ENCODE assay signal across 17 mouse cellular contexts in genomic region chr4:139247966-139248365, GRCm38 (mm10). TPM values are rescaled to one million over a fixed set of nuclear protein-coding genes. Genes with fewer than 3 reads are reported as not detected.
DNase-seq lines count a peak whose midpoint lies in the region; ATAC-seq and TF ChIP-seq lines count a peak whose summit lies in the region.
"Had no signal": no experiment of that assay in that cellular context is flagged by ENCODE, and none has a peak within 500 bp of the region (broad histone marks: within the 10 kb centered on the region; RNA-seq: fewer than 3 reads in every experiment).

No protein-coding gene starts in this region.

- ATAC-seq in lung, embryonic 14.5 days (ENCODE audit: insufficient read depth), result no peak
- ATAC-seq in intestine, embryonic 15.5 days, result no peak
- ATAC-seq in frontal cortex, adult (ENCODE audit: low TSS enrichment), result no peak
- ATAC-seq: forebrain, embryonic 14.5 days had no signal

- H3K9me3 ChIP-seq in lung, embryonic 14.5 days (ENCODE audit: low read depth, low read length), result no peaks in the 10 kb centered on the region
- H3K9me3 ChIP-seq in intestine, embryonic 15.5 days, result no peaks in the 10 kb centered on the region
- H3K9me3 ChIP-seq: neural tube, embryonic 13.5 days had no signal

- no peaks in the 10 kb centered on the region for H3K27me3 ChIP-seq in lung, embryonic 14.5 days (ENCODE audit: insufficient read depth, low read length)
- H3K27me3 ChIP-seq in intestine, embryonic 15.5 days (replicated peaks), result no peaks in the 10 kb centered on the region
- no peaks in the 10 kb centered on the region for H3K27me3 ChIP-seq in small intestine, adult 2 months (ENCODE audit: control insufficient read depth, insufficient read depth, low read length)
- H3K27me3 ChIP-seq: CH12.LX; neural tube, embryonic 13.5 days had no signal

- DNase-seq in gastrocnemius, adult 18-20 months (ENCODE audit: low spot score), result peak; percentile 41
- no peak for DNase-seq in gastrocnemius, postnatal 4 days (ENCODE audit: low spot score in 2 of 2)
- no peak for DNase-seq in lung, embryonic 14.5 days
- DNase-seq in lung, postnatal 25 days (ENCODE audit: low spot score), result no peak
- DNase-seq in thymus, postnatal 0 days (ENCODE audit: low spot score), result no peak
- DNase-seq: cerebellum, postnatal 10 days; embryo, embryonic 11 days; gastrocnemius, postnatal 10 days; right cerebral cortex, postnatal 14 days; thymus, postnatal 4 days had no signal

- H3K27ac ChIP-seq in lung, embryonic 14.5 days (ENCODE audit: low read depth), result peak overlapping the region; percentile 95; the same call in 1 of the 2 replicates
- H3K27ac ChIP-seq in intestine, embryonic 15.5 days, result peak overlapping the region; percentile 84
- peak overlapping the region; percentile 30; the same call in 1 of the 2 replicates for H3K27ac ChIP-seq in small intestine, adult 2 months (ENCODE audit: insufficient read depth, low read depth, low read length)

- no peak overlapping the region for H3K4me3 ChIP-seq in lung, embryonic 14.5 days (ENCODE audit: low read depth, low read length)
- no peak overlapping the region for H3K4me3 ChIP-seq in intestine, embryonic 15.5 days (replicated peaks)
- no peak overlapping the region for H3K4me3 ChIP-seq in small intestine, adult 2 months (ENCODE audit: low read depth, low read length)
- H3K4me3 ChIP-seq: neural tube, embryonic 13.5 days had no signal

- H3K4me1 ChIP-seq in lung, embryonic 14.5 days (ENCODE audit: insufficient read depth), result peaks cover 29% of the 10 kb centered on the region
- H3K4me1 ChIP-seq in intestine, embryonic 15.5 days (replicated peaks), result peaks cover 73% of the 10 kb centered on the region
- H3K4me1 ChIP-seq in small intestine, adult 2 months (ENCODE audit: control insufficient read depth, insufficient read depth, insufficient read length, low read length), result peaks cover 72% of the 10 kb centered on the region

- no peak overlapping the region for H3K9ac ChIP-seq in lung, embryonic 14.5 days
- H3K9ac ChIP-seq in intestine, embryonic 15.5 days, result no peak overlapping the region
- H3K9ac ChIP-seq: neural tube, embryonic 13.5 days had no signal

- no peak overlapping the region for H3K4me2 ChIP-seq in lung, embryonic 14.5 days
- no peak overlapping the region for H3K4me2 ChIP-seq in intestine, embryonic 15.5 days (replicated peaks)
- H3K4me2 ChIP-seq: heart, embryonic 11.5 days; neural tube, embryonic 13.5 days had no signal

- peaks cover 10% of the 10 kb centered on the region; the same call in 1 of the 2 replicates for H3K36me3 ChIP-seq in lung, embryonic 14.5 days (ENCODE audit: insufficient read depth)
- H3K36me3 ChIP-seq in intestine, embryonic 15.5 days, result 0 out of 2 replicates have a peak, but pooled peaks cover 3% of the 10 kb centered on the region
- peaks cover 19% of the 10 kb centered on the region for H3K36me3 ChIP-seq in small intestine, adult 2 months (ENCODE audit: control insufficient read depth, insufficient read depth, low read length)
- H3K36me3 ChIP-seq: neural tube, embryonic 13.5 days had no signal

- no peak for TF ChIP-seq POLR2A in small intestine, adult 2 months (IDR thresholded peaks at IDR 0.05; ENCODE audit: low read depth, low read length)

- TF ChIP-seq CTCF in lung, embryonic 14.5 days (IDR thresholded peaks at IDR 0.05; ENCODE audit: low read depth), result no peak
- no peak for TF ChIP-seq CTCF in small intestine, adult 2 months (IDR thresholded peaks at IDR 0.05; ENCODE audit: extremely low read depth, insufficient read length, insufficient replicate concordance, low read depth, low read length)

- 61% methylated on average over 7 of the region's 7 CpGs for WGBS in lung, embryonic 14.5 days
- WGBS in intestine, embryonic 15.5 days, result 63% methylated on average over 7 of the region's 7 CpGs
- 31% methylated on average over 7 of the region's 7 CpGs for WGBS in small intestine, adult 2 months

RNA-seq across cellular contexts. Expression of gene Capzb, which starts 55.3 kb away (rescaled TPM):
- 100 to 1,000 TPM; 416 to 422 TPM for total RNA-seq in gastrocnemius, adult 18-20 months (2021)
- 100 to 1,000 TPM; 445 to 463 TPM for total RNA-seq in gastrocnemius, postnatal 4 days (2021)
- 332 and 336 TPM in 2 replicates for polyA plus RNA-seq in lung, embryonic 14.5 days (2014; fragmentation: Nextera tagmentation; extraction: Ambion mirVana)
- 410 and 425 TPM in 2 replicates for polyA plus RNA-seq in intestine, embryonic 15.5 days (2015; fragmentation: Nextera tagmentation; extraction: Ambion mirVana)
- polyA plus RNA-seq in small intestine, adult 2 months (2012; rRNA removed), result 159 and 390 TPM in 2 replicates
- polyA plus RNA-seq in thymus, postnatal 0 days (2015; fragmentation: Nextera tagmentation; extraction: Ambion mirVana), result 415 and 425 TPM in 2 replicates

Comparison
In these comparisons a context has a peak if more than half of its experiments do, and no peak if none do; other contexts are left out.
1. H3K27ac ChIP-seq: peak in every context shown above with its lines; median percentile 95 in lung, embryonic 14.5 days; 84 in intestine, embryonic 15.5 days; 30 in small intestine, adult 2 months.